Mouse (Mus musculus) CD8-positive naive resting alpha-beta T cell, adult 2 months (primary cell): ENCODE measurements around the gene Cpeb3.
"Not testable (repeated sequence)": the region's sequence is repeated elsewhere in the genome, so short reads cannot be mapped to it uniquely, and the experiment has no call there.

Source experiments
- DNase-seq, 2 experiments: peaks; one replicate each; pipeline ENCODE4 v3.0.0; 2022; ENCODE audit warnings: low read depth in 2 of 2, low spot score in 2 of 2

Cpeb3 gene

DNA sequence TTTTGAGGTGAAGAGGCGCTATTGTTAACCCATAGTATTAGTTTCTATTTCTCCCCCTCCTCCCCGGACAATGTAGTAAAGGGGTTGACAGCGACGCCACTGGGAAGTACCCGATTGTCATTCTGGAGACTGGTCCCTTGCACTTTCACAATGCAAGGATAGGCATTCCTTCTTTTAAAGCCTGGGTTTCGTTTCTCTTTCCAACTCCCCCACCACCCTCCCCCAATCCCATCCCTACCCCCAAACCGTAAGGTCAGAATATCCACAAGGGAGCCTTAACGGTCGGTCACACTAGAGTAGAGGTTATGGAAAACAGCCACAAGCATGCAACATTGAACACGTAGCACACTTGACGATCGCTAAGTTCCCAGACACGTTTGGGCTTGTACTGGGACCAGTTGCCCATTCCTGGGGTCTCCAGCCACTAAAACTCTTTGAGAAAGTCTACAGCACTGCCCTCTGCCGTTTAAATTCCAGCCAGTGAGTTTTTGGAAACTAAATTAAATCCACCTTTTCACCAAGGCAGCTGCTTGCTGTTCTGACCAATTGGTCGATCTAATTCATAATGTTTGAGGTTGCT, at the start of gene Cpeb3:
TSS of gene Cpeb3 (minus strand) at position 426 of the 580 bp plus-strand sequence.
- no peak for DNase-seq

GRCm38 (mm10) chr19:37255321-37255720, 46.9 kb upstream of the Cpeb3 start:
- no peak for DNase-seq

GRCm38 (mm10) chr19:37252104-37252503, 43.7 kb upstream of the Cpeb3 start:
- no peak for DNase-seq

- DNase-seq = no peak
These were observed 39.8 kb upstream of the Cpeb3 start for GRCm38 (mm10) chr19:37248199-37248598.

- DNase-seq = no peak
These were observed 38.5 kb upstream of the Cpeb3 start for GRCm38 (mm10) chr19:37246859-37247258.

DNA sequence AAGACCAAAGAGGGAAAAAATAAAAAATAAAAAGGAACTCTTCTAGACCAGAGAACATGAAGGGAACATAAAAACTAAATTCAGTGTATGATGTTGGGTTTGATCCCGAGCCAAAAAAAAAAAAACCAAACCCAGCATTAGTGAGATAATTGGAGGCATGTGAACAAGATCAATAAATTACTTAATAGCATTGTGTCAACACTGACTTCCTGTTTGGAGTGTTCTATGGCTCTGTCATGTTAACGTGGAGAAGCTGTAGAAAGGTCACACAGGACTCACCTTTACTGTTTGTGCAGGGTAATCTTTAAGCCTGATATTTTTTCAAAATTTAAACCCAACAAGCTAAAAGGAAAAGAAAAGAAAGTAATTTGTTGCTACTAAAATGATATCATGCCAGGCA, 34.3 kb upstream of the Cpeb3 start:
- DNase-seq = no peak

DNA sequence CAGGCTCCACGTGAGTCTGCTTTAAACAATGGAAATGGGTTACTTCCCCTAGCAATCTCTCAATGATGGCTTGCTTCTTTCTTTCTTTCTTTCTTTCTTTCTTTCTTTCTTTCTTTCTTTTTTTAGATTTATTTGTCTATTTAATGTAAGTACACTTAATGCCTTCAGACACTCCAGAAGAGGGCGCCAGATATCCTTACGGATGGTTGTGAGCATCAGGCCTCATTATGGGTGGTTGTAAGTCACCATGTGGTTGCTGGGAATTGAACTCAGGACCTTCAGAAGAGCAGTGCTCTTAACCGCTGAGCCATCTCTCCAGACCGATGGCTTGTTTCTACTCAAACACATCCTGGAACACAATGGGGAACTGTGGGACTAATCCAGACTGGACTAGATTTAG, 32.8 kb upstream of the Cpeb3 start:
- no peak for DNase-seq

- DNase-seq = no peak
These were observed 30.7 kb upstream of the Cpeb3 start for GRCm38 (mm10) chr19:37239096-37239495.

DNA sequence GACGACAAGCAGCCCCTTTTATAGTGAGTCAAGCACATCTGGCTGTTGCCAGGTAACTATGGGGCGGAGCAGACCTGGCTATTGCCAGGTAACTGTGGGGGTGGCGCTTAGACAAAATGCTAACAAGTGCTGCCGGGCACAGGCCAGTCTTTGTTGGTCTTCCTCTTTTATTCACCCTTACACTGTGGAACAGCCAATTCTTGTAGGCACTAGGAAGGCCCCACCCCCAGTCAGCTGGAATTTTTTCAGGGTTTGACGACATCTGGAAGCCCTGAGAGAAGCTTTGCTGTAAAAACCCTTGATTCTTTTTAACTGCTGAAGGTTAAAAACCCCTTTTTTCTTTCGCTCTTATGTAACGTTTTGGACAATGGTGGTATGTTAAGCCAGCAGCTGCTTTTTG, 30.2 kb upstream of the Cpeb3 start:
- DNase-seq = no peak

GRCm38 (mm10) chr19:37237712-37238437, 29.5 kb upstream of the Cpeb3 start:
- DNase-seq = no peak

- DNase-seq = no peak
These were observed 28.9 kb upstream of the Cpeb3 start for GRCm38 (mm10) chr19:37237306-37237705.

GRCm38 (mm10) chr19:37235818-37236217, 27.4 kb upstream of the Cpeb3 start:
- no peak for DNase-seq

- no peak for DNase-seq
These were observed 25.4 kb upstream of the Cpeb3 start for GRCm38 (mm10) chr19:37233561-37234539.

GRCm38 (mm10) chr19:37232598-37232997, 24.2 kb upstream of the Cpeb3 start:
- DNase-seq = not testable (repeated sequence)

- no peak for DNase-seq
These were observed 16.9 kb upstream of the Cpeb3 start for GRCm38 (mm10) chr19:37225197-37225862.

- no peak for DNase-seq
These were observed 6.3 kb upstream of the Cpeb3 start for GRCm38 (mm10) chr19:37214711-37215110.

DNA sequence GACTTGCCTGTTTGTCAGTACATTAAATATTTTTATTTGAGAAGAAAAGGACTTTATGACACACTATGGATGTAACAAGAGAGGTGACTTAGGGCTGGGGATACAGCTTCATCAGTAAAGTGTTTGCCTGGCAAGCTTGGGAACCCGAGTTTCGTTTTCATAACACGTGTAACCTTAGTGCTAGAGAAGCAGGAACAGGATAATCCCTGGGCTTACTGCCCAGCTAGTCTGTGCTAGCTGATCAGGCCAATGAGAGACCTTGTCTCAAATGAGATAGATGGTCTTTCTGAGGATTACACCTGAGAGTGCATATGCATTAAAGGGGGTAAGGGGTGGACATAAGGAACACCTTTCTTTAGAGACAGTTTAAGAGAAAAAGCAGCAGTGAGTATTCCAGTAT, 3.0 kb upstream of the Cpeb3 start:
- no peak for DNase-seq

- no peak for DNase-seq
These were observed 2.1 kb upstream of the Cpeb3 start for GRCm38 (mm10) chr19:37210457-37210856.

DNA sequence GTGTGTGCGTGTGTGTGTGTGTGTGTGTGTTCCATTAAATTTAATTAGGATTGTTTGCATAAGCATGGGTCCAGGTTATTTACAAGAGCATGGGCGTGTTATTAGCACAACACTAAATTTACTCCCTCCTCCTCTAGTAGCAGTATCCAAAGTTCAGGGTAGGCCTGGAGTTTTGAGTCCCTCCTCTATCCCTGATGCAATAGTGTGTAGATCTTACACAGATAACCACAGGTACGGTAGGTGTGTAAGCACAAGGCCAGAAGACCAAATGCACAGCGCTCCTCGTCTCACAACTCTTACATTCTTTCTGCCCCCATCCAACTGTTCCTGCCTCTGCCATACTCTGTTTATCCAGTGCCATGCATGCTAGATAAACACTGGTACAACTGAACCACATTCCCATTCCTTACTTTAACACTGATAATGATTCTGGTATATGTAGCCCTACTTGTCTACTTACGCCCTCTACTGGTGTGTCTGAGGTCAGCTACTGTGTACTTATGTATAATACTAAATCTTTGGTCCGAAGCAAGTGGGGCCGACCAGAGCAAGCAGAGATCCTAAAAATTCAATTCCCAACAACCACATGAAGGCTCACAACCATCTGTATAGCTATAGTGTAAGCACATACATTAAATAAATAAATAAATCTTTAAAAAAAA, 1.2 kb upstream of the Cpeb3 start:
- DNase-seq = no peak

GRCm38 (mm10) chr19:37208986-37209385, 585 bp upstream of the Cpeb3 start:
- DNase-seq = no peak
